Mouse (Mus musculus) heart, postnatal 14 days (tissue): Measurements from ENCODE around the gene Pim3. TPM values are rescaled to one million over a fixed set of nuclear protein-coding genes. Genes with fewer than 3 reads are reported as not detected.
A peak's percentile ranks its signal among the peaks of the same experiment; 100 is the strongest.
"Not testable (repeated sequence)": the region's sequence is repeated elsewhere in the genome, so short reads cannot be mapped to it uniquely, and the experiment has no call there.

Source experiments
- DNase-seq, 2 experiments: peaks; one replicate each; pipeline ENCODE4 v3.0.0; 2021 to 2022
- intact Hi-C: fragments of 180-260 bp; cut with DNase I; formaldehyde crosslinking; loops from one replicate; pipeline ENCODE4 v1.15.1; 2025
- long read RNA-seq, 2 experiments: library from polyadenylated mRNA; stranded (forward); transcript quantifications; one replicate each; pipeline ENCODE4 v2.0.0; 2021
- total RNA-seq, 2 experiments: library from RNA; stranded (reverse); gene quantifications; 2 replicates each; pipeline ENCODE4 v1.2.3; 2021

Gene Pim3
- 10 to 100 TPM; 97.7 to 97.8 TPM for total RNA-seq
- long read RNA-seq, experiment 1, transcript Pim3-201 (6 exons, 2,427 nt) = major isoform, 216 of 236 reads
- long read RNA-seq, experiment 1, partial matches to known transcripts = 13 of 236 reads
- long read RNA-seq, experiment 1, other reads (novel, unspliced or antisense) = 7 of 236 reads
- long read RNA-seq, experiment 2, transcript Pim3-201 (6 exons, 2,427 nt) = major isoform, 105 of 116 reads
- long read RNA-seq, experiment 2, partial matches to known transcripts = 7 of 116 reads
- long read RNA-seq, experiment 2, other reads (novel, unspliced or antisense) = 4 of 116 reads

DNA sequence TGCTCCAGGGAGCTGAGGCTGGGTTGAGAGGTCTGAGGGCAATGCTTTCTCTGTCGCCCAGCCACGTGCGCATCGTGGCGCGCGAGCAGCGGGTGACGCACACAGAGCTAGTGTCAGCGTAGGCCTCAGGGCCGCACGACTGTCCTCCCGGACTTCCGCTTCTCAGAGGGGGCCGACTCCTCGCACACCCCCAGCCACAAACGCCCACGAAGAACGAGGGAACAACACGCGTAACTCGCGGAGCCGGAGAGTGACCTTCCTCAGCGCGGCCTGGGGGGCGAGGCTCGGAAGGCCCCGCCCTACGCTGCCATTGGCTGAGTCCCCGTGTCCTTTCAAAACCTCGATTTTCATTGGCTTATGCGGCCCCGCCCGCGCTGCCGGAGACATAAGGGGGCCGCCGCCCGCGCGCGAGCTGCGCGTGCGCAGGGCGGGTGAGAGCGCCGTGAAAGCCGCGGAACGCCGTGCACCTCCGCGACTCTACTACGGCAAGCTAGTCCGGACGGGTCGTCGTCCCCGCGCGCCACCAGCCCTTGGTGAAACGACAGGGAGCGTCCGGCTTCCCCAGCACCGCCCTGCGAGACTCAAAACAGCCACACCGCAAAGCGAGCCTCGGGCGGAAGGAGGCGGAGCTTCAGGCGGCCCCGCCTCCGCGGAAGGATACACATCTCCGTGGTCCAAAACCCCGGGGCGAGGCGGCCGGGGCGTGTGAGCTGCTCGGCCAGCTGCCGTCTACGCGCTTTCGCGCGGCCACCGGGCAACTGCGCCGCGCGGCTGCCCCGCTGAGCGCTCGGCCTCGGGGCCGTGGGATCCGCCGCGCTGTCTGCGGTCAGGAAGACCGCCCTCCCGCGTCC, at the start of gene Pim3:
Gene Pim3, plus strand, starts transcription at position 415 of the 851 bp plus-strand sequence.
- intact Hi-C loops = no loop called here

DNA sequence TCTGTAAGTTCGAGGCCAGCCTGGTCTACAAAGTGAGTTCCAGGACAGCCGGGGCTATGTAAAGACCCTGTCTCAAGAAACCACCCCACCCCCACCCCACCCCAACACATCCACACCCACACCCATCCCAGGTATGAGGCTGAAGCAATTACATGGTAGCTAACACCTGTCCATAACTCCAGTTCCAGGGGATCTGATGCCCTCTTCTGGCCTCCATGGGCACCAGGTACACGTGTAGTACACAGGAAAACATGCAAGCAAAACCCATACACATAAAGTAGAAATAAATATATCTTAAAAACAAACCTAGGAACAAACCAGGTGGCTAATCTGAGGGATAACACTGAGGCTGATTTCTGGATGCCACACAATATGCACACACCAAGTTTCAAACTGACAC, 48.7 kb upstream of the Pim3 start:
- DNase-seq = no peak

More for the DNA sequence above, at the start of gene Pim3:
- peak; percentile 98 for DNase-seq

DNA sequence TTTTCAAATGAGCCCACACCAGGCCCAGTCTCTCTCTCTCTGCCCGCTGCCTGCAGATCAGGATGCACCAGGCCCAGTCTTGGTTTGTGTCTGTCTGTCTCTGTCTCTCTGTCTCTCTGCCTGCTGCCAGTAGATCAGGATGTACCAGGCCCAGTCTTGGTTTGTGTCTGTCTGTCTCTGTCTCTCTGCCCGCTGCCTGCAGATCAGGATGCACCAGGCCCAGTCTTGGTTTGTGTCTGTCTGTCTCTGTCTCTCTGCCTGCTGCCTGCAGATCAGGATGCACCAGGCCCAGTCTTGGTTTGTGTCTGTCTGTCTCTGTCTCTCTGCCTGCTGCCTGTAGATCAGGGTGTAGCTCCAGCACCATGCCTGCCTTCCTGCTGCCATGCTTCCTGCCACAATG, 48.1 kb upstream of the Pim3 start:
- intact Hi-C loops, DNase-seq: not testable (repeated sequence)

More for the DNA sequence above, 48.7 kb upstream of the Pim3 start:
- intact Hi-C loops = no loop called here

DNA sequence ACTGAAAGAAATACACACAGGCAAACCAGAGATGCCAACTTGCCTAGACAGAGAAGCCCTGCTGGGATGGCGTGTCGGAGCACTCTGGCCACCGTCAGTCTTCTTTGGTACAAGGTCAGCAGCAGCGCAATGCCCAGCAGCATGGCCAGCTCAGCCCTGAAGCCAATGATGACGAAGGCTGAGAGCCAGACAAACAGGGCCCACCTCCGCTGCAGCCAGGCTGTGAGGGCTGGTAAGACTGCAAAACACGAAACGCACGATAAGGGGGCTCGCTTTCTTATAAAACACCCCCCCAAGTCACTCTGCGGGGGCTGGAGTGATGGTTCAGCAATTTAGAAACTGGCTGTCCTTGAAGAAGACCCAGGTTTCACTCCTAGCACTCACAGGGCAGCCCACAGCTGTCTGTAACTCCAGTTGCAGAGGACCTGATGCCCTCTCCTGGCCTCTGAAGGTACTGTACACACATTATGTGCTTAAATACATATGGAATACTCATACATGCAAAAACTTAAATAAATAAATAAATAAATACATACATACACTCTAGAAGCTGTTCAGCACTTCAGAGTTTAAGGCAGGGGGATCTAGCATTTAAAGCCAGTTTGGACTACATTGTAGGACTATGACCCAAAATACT, 47.5 kb upstream of the Pim3 start:
- intact Hi-C loops = no loop called here
- no peak for DNase-seq

DNA sequence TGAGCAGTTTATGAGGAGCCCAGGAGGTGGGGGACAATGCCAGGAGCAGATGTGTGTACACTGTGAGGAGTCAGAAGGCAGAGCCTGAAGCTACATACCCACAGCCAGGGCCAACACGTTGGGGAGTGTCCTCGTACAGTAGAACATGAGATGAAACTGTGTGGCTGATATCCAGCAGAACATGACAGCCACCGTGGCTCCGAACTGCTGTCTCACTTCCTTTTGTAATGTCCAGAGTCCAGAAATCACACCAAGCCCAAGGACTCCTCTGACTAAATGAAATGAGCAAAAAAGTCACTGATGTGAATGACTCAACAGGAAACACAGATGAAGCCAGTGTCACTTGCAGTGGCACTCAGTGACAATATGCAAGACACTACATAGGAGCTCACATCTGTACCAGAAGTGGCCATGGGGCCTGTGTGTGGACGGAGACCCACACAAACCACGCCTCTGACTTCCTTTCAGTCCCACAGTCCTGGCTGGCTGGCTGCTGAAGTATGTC, 46.7 kb upstream of the Pim3 start:
- intact Hi-C loops = no loop called here
- no peak for DNase-seq

DNA sequence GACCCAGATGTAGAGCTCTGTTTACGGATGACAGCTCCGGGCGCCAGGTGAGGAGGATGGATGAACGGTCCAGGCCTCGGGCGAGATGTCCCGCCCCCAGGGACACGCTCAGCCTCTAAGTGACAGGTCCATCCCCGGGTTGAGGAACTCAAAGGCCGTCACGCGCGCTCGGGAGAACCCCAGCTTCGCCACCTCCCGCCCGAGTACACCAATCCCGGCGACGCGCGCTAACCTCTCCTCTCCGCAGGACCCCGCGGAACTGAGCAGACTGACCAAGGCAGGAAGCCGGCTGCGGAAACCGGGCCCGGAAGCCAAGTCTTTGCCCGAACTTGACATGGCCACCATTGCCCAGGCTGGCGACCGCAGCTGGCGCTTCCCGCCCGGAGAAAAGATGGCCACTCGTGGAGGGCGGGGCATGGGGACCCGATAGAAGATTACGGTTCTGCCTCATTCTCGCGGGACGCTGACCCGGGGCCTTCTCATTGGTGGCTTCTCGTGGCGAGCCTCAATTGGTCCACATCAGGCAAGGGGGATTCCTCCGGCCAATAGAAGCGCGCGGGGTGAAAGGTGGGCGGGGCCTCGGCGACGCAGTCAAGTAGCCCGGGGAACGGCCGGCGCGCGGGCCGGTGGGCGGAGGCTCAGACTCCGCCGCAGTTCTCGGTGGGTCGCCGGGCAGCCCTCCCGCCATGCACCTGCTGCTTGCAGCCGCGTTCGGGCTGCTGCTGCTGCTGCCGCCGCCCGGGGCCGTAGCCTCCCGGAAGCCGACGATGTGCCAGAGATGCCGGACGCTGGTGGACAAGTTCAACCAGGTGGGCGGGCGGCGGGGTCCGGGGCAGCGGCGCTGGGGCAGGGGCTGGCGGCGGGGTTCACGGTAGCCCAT, 42.7 kb upstream of the Pim3 start, which contains the start of the genes Alg12 and Creld2:
Gene Alg12, minus strand, starts transcription at position 293 of the 880 bp plus-strand sequence.
Gene Creld2, plus strand, starts transcription at position 621 of the 880 bp plus-strand sequence.
- DNase-seq = peak; percentile 98 to 99
- intact Hi-C loops = no loop called here

DNA sequence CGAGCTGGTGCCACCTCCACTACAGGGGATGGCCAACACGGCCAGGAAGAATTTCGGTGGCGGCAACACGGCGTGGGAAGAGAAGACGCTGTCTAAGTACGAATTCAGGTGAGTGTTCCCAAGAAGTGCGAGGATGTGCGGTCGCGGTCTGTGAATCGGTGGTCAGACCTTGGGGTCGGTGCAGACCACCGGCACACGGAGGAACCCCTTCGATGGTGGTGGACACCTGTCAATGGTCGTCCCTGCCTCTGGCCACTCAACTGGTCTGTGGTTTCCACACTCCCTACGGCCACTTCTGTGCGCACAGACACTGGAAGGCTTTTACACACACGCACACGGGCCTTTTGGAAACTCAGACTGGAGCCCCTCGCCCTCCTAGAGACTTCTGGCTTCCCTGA, 42.1 kb upstream of the Pim3 start:
- no peak for DNase-seq
- intact Hi-C loops = loop anchor here (10.0 kb wide), 1 partner anchor 255 kb away; the partner anchor contains the start of gene Trabd

DNA sequence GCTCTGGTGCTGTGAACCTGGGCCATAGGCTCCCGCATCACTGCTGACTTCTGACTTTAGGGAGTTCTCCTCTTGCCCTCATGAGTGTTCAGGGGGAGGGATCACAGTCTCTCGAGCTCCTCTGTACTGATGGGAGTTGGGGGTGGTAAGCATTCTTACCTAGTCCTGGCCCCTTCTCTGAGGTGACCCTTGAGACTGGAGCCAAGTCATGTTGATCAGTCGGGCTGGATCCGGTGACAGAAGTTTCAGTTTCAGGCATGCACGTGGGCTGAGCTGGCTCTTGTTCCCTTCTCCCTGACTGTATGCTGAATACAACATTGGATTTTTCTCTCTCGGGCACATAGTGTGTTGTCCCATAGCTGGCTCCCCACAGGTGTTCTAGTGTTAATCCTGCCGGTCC, 40.6 kb upstream of the Pim3 start:
- intact Hi-C loops = loop anchor here (10.0 kb wide), 1 partner anchor 253 kb away; the partner anchor contains the start of gene Trabd
- no peak for DNase-seq

DNA sequence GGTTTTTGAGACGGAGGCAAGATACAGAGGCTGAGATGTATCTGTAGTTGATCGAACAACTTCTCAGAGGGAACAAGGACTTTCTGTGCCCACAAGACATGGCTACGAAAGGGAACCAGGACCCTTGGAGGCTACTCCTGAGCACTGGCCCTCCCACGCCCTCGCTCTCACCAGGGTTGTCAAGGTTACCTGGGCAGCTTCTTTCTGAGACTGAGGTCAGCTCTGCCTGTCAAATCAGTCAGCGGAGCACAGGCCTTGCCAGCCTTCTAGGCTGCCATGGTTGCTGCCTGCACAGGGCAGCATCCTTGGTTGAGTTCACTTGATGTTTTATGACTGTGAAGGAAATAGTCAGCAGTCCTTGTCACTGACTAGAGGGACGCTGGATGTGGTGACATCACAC, 39.5 kb upstream of the Pim3 start:
- intact Hi-C loops = loop anchor here (10.0 kb wide), 1 partner anchor 252 kb away; the partner anchor contains the start of gene Trabd
- no peak for DNase-seq

DNA sequence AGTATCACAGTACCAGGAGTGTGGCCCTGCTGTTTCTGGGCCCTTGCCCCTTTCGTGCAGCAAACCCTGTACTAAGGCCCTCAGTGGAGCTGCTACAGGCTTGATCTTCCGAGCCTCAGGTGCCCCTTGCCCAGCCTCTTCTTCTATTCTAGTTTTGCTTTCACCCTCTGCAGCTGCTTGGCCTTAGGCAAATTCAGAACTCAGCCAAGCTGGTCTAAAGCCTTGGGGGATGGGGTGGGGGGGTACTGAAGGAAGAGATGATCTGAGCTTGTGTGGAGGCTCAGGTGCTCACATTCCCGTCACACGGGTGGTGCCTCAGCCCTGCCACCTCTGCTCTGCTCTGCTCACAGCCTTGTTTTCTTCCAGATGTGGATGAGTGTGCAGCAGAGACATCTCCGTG, 38.6 kb upstream of the Pim3 start:
- intact Hi-C loops = loop anchor here (10.0 kb wide), 1 partner anchor 251 kb away; the partner anchor contains the start of gene Trabd
- no peak for DNase-seq

DNA sequence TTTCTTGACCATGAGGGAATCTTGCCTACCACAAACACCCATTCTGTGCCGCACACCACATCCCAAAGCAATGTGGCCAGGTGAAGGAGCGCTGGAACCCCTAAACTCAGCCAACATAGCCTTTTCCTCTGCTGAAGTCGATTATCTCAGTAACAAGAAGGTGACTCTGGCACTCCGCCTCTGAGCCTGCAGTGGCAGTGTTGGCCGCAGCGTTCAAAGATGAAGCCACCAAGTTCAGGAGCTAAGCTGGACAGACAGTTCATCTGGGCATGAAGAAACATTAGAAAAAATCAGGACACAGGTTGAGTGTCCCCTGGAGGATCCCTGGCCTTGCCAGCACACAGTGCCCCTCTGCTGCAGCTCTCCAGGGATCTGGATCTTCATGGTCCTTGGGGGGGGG, 34.5 kb upstream of the Pim3 start:
- no peak for DNase-seq
- intact Hi-C loops = loop anchor here (5.0 to 10.0 kb wide), 2 partner anchors 170 to 247 kb away; partner anchors contain the start of gene Trabd

DNA sequence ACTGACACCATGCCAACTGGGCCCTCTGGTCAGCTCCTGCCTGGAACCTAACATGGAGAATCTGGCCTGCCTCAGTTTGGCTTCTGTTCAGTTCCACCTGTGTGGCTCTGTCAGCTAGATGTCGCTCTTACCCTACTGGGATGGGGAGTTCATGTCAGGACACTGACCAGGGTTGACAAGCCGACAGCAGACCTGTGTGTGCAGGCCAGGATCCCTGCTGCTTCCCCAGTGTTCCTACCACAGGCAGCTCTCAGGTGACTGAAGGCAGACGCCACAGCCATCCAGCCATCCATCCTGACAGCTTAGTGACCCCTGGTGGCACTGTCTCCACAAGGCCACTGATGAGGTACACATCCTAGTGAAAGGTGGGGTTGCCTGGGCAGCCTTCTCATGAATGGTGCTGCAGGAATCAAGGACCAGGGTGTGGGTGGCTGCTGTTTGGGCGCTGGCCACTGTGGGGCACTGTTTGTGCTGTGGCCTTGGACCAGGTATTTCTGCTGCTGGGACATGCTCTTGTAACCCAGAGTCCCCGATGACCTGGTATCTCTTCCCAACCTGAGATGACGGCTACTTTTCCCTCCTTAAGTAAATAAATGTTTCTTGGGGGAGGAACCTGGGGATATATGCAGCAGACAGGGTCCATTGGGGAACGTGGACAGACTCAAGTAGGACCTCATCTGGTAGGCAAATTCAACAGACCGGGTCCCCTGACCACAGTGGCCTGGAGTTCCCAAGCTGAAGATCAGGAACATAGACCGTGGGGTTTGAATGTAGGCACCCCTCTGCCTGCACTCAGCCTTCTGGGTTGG, 33.8 kb upstream of the Pim3 start:
- DNase-seq = peak; percentile 75 to 84
- intact Hi-C loops = loop anchor here (1.0 to 10.0 kb wide), 4 partner anchors 48 to 247 kb away; partner anchors contain the start of gene Trabd

DNA sequence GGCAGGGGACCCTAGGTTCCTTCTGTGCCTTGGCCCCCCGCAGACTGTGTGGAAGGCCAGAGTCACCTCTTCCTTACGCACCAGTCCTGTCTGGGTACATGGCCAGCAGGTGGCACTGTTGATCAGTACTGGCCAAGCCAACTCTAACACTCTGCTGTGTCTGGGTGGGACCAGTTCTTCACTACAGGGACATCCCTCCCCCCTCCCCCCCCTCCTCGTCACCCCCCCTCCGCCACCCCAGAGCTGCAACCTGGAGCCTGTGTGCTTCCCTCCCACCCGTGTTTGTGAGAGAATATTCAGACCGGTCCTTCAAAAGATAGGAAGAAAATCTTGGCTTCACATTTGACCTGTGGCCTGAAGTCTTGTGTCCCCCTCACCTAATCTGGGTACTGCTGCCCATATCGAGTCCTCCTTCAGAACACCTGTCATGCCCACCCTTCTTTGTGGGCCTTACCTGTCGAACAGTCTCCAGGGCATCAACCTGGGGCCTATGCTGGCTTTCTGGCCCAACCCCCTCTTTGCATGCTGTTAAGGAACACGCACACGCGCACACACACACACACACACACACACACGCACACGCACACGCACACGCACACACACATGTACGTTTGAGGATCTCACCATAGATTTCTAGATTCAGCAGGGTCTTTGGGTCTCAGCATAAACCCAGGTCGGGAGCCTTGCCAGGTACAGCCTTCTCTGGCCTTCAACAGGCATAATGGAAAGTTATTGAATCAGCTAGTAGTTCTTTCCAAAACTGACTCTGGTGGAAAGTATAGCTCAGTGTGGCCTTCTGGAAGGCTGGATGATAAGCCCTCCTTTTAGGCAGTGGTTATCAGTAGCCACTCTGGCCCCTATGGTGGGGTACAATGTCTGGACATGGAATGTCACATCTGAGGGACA, 32.9 kb upstream of the Pim3 start:
- intact Hi-C loops = loop anchor here (1.0 to 10.0 kb wide), 4 partner anchors 47 to 246 kb away; partner anchors contain the start of gene Trabd
- DNase-seq = peak; percentile 93 to 96

DNA sequence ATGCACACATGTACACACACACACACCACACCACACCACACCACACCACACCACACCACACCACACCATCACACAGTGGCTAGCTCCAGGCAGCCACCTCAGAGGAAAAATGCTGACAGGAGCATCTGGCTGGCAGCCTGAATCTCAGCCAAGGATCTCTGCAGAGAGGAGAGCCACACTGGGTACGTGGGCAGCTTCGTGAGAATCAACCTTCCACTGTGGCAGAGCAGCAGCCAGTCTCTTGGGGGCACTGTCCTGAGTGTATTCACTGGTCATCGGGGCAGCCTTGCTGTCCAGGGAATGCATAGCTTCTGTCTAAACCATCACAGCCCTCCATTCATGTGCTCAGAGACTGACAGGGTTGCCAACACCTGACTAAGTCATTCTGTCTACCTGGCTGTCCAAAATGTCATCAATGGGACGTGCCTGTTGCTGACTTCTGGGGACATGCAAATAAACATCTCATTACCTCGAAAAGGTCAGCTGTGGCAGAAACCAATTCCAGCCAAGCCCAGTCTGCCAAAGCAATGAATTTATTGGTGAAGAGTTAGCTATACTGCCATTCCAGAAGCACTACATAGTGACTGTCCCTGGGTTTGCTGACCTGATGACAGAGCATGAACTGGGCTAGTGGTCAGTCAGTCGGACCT, 32.1 kb upstream of the Pim3 start:
- DNase-seq = no peak

DNA sequence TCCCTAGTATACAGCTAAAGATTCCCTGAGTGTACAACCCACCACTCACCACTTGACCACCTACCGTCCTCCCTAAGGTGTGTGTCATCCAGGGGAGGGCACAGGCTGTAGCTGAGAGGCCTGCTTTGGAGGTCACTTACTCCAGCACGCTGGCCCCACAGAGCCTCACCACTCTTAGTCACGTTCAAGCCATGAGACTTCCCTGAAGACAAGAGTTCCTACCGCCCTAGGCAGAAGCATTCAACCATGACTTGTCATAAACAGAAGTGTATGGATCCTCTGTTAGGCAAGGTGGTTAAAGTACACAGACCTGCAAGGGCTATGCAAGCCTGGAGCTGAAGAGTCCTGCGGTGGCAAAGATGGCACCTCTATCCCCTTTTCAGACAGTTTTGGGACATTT, 31.3 kb upstream of the Pim3 start:
- DNase-seq = no peak
- intact Hi-C loops = no loop called here

More for the DNA sequence above, 32.1 kb upstream of the Pim3 start:
- intact Hi-C loops = loop anchor here (5.0 to 10.0 kb wide), 2 partner anchors 167 to 245 kb away; partner anchors contain the start of gene Trabd

DNA sequence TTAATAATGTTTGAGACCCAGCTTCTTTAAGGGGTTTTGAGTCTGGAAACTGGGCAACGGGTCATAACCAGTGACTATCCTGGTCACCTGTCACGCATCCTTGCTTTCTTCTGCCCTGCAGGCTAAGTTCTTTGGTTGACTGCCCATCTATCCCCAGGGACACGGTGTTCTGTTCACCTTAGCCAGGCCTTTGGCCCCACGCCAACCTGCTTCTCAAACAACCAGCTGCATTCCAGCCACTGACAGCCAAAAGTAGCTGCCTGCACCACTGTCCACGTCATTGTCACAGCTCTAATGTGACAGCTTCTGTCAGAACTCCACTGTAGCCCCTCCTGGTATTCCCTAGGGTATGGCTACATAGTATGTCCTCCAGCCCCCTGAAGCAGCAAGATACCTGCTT, 30.5 kb upstream of the Pim3 start:
- intact Hi-C loops = no loop called here
- DNase-seq = peak; percentile 82

DNA sequence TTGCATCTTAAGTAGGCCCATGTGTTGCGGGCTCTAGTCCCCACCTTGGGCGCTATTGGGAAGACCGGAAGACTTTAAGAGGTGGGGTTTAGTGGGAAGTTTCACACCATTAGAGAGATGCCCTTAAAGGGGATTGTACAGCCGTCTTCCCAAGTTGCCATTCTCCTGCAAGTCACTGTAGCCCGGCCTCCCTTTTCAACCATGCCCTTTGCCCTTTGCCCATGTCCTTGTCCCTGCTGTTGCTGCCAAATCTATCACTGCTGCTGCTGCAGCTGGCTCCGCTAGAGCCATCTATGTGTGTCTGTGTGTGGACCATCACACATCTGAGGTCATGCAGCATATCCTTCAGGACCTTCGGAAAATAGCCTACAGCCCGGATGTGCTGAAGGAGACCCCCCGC, 29.4 kb upstream of the Pim3 start:
- DNase-seq = no peak
- intact Hi-C loops = no loop called here
